Mouse (Mus musculus) urinary bladder, postnatal 14 days (tissue): ENCODE measurements around the gene Yeats2.

Experiments
- DNase-seq: peaks from one replicate; pipeline ENCODE4 v3.0.0; 2021; ENCODE audit warnings: low spot score

Gene Yeats2

GRCm38 (mm10) chr16:20191161-20191882 lies 50.5 kb downstream of the Yeats2 start:
- DNase-seq = no peak

DNA sequence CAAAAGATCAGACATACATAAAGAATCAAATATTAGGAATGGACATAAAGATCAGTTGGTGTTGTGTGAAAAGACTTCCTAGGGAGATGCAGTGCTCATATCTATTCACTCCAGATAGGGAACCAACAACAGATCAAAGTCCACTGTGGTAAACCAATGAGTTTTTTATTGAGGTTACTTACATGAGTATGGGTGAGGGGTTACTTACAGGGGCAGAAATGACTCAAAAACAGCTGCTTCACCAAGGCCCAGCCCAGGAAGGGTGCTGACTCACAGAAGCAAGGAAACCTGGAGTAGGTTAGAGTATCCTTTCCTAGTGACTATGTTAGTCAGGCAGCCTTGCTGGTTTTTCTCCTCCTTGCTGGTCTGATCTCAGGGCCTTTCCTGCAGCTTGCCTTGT lies 51.2 kb downstream of the Yeats2 start:
- no peak for DNase-seq

GRCm38 (mm10) chr16:20195546-20195945 lies 54.7 kb downstream of the Yeats2 start:
- no peak for DNase-seq

DNA sequence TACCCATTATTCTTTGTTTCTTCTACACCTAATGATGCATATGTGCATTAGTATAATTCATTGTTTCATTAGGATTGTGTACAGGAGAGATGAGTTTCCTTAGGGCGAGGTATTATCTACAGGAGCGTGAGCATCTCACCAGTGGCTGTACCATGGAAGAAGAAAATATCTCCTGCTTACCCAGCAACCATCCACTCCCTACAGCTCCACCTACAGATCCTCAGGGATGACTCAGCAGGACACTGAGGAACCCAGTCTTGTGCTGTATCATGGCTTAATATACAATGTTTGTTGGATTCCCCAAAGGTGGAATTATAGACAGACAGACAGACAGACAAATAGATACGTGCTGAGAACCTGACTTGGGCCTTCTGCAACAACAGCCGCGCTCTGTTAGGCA lies 56.1 kb downstream of the Yeats2 start:
- no peak for DNase-seq

DNA sequence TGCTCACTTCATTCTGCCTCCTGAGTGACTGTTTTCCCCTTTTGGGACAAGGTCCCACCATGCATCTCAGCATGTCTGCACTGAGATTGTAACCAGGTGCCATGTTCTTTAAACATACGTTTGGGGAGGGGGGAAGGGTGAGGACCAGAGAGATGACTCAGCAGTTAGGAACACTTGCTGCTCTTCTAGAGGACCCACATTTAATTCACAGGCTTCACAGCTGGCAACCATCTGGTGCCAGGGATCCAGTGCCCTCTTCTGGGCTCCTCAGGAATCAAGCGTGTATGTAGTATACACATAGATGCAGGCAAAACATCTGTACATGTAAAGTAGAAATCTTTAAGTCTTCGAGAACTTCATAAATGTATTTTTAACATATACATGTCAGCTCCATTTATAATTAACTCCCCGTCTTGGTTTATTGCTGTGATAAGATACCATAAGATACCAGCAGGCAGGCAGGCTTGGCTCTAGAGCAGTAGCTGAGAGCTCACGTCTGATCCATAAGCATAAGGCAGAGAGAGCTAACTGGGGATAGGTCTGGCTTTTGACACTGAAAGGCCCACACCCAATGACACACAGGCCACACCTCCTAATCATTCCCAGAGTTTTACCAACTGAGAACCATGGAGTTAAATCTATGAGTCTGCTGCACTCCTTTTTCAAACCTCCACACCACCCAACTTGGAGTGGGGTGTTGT lies 58.8 kb downstream of the Yeats2 start:
- peak; percentile 16 for DNase-seq

GRCm38 (mm10) chr16:20213591-20214226 lies 72.8 kb downstream of the Yeats2 start:
- DNase-seq = peak; percentile 52

DNA sequence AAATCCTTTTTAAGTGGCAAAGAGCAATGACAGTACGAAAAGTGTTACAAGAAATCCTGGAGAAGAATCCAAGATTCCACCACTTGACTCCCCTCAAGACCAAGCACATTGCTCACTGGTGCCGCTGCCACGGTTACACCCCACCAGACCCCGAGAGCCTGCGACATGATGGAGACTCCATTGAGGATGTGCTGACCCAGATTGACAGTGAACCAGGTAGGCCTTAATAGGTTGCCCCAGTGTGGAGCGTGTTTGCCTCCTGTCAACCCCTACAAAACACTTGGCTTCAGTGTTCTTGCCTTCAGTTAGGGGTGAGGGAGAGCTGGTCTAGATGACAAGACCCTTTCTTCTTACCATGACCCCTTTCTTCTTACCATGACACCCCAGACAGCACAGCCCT lies 81.9 kb downstream of the Yeats2 start:
- DNase-seq = no peak

- DNase-seq = no peak
Observed at GRCm38 (mm10) chr16:20226676-20227075, 85.8 kb downstream of the Yeats2 start.

DNA sequence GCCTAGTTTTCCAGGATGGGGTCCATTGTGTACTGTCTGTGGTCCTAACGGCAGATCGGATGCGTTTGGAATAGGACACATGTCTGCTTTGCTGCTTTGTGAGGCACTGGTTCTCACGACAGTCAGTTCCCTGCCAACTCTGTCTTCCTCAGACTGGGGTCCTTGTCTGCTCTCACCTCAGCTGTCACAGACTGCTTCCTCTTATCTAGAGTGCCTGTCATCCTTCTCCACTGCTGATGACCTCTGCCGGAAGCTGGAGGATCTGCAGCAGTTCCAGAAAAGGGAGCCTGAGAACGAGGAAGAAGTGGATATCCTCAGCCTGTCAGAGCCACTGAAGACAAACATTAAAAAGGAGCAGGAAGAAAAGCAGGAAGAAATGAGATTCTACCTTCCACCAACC lies 86.6 kb downstream of the Yeats2 start:
- no peak for DNase-seq

GRCm38 (mm10) chr16:20228167-20228566 lies 87.3 kb downstream of the Yeats2 start:
- no peak for DNase-seq

GRCm38 (mm10) chr16:20234406-20234805 lies 93.5 kb downstream of the Yeats2 start:
- DNase-seq = no peak

GRCm38 (mm10) chr16:20237426-20237825 lies 96.6 kb downstream of the Yeats2 start:
- no peak for DNase-seq

DNA sequence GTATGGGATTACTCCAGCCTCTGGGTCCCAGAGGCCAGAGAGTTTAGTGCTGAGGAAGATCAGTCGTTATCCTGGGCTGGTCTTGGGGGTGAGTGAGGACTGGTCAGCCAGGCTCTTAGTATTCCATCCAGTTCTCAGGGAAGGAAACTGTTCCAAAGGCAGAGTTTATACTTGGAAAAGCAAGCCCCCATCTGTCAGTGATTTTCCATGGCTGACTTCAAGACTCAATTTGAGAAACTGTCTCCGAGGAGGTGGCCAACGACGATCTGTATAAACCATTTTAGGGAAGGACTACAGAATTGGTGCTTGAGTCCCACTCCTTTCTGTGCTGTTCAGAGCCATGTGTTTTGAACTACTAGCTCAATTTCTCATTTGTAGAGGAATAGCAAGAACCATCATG lies 97.8 kb downstream of the Yeats2 start:
- no peak for DNase-seq

GRCm38 (mm10) chr16:20240468-20241414 lies 99.9 kb downstream of the Yeats2 start, which contains the start of gene Map6d1:
Map6d1 (minus strand) TSS chr16:20241358.
- DNase-seq = peak; percentile 26

GRCm38 (mm10) chr16:20247103-20247502 lies 106.2 kb downstream of the Yeats2 start:
- DNase-seq = no peak

- DNase-seq = no peak
Observed at GRCm38 (mm10) chr16:20248442-20249174, 107.7 kb downstream of the Yeats2 start.

DNA sequence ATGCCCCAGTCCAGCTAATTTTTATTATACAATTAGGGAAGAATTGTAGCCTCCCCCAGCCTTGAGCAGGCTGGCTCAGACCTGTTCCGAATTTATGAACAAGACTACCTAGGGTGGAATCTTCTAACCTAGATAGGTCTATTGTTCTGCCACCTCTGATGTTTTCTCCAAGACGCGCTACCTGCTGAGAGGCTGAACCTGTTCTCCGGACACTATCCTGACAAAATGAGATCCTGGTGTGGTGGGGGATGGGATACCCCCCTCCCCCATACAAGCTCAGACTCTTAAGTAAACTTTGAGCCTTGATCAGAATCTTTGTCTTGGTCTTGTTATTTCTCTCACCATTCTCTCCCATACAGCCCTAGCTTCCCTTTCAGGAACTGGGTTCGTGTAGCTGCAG lies 117.1 kb downstream of the Yeats2 start:
- no peak for DNase-seq

- no peak for DNase-seq
Observed at GRCm38 (mm10) chr16:20265089-20265488, 124.2 kb downstream of the Yeats2 start.

DNA sequence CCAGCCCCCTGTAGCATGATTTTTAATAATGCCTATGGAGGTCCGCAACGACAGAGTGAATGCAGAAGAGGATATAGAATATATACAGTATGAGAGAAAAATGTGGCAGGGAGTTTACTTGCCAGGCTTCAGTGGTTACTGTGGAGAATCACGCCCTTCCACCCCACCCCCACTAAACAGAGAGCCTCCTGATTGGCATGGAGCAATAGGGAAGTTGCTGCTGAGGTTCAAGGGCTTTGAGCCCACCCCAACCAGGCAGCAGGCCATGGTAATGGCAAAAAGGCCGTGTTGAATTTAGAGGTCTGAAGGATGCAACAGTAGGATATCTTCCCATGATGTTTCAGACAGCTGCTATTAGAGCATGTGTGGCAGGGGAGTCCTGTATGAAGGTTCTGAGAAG lies 130.5 kb downstream of the Yeats2 start:
- DNase-seq = no peak

DNA sequence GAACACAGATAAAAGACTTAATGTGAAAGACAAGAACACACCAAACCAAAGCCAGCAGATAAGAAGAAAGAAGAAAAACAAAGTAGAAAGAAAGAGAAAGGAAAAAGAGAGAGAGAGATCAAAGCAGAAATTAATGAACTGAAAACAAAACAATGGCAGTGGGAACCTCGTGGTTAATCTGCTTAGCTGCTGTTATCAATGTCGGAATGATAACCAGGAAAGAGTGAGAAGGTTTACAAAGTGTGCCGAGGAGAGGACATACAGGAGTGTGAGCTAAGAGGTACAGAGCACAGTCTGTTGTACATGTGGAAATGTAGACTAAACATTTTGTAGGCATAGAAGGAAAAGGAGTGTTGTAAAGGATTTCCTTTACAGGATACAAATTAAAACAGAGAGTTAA lies 132.1 kb downstream of the Yeats2 start:
- DNase-seq = no peak

DNA sequence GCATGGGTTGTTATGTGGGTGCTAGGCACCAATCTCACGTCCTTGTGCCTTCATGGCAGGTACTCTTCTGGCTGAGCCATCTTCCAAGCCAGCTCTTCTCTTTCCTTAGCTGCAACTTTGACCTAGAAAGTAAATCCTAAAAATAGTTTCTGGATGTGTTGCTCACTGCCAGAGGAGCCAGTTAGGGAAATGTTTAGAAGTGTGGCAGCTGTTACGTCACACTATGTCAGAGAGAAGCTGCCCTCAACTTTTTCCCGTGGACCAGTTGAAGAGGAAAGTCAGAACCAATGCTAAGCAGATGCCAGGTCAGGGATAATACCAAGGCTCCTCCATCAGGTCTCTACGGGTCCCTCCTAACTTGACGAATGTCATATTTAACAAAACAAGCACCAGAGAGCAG lies 138.5 kb downstream of the Yeats2 start:
- no peak for DNase-seq
